Mouse (Mus musculus) erythroblast, embryonic 14.5 days (primary cell): ENCODE data around the gene Cflar. TPM values are rescaled to one million over a fixed set of nuclear protein-coding genes. Genes with fewer than 3 reads are reported as not detected.

Experiments used
- H3K27me3 ChIP-seq: 2 replicates; pipeline ENCODE4 v1.6.1; 2012; ENCODE audit warnings: inconsistent platforms; ENCODE audit not compliant: control insufficient read depth
- H3K36me3 ChIP-seq: 2 replicates; pipeline ENCODE4 v1.6.1; 2012; ENCODE audit warnings: mild to moderate bottlenecking, inconsistent platforms; ENCODE audit not compliant: control insufficient read depth
- H3K4me1 ChIP-seq: 2 replicates; pipeline ENCODE4 v1.6.1; 2012; ENCODE audit warnings: inconsistent platforms; ENCODE audit not compliant: control insufficient read depth
- H3K4me3 ChIP-seq: replicated peaks from 2 replicates; pipeline ENCODE3; 2012; ENCODE audit warnings: moderate library complexity, mild to moderate bottlenecking, inconsistent platforms
- H3K9me3 ChIP-seq: 2 replicates; pipeline ENCODE4 v1.6.1; 2012; ENCODE audit warnings: low read length, inconsistent platforms, mixed read lengths; ENCODE audit not compliant: control insufficient read depth
- GATA1 ChIP-seq: IDR thresholded peaks from 2 replicates; pipeline ENCODE4 v1.6.1; 2012; ENCODE audit warnings: low read length, inconsistent platforms, mixed read lengths
- TAL1 ChIP-seq: IDR thresholded peaks from 3 replicates; pipeline ENCODE4 v1.6.1; 2012; ENCODE audit warnings: low read length, inconsistent platforms, mixed read lengths
- polyA plus RNA-seq: library from polyadenylated mRNA; stranded (reverse); fragments of >175 nt; gene quantifications from 2 replicates; pipeline ENCODE4 v1.2.3, GENCODE M21; 2012

The Cflar gene
- polyA plus RNA-seq, 1 experiment: 0.04 TPM

- TF ChIP-seq TAL1 (no peak), GATA1 (no peak)
- Histone ChIP-seq H3K9me3 (no peaks in the 10 kb centered on the region), H3K27me3 (no peaks in the 10 kb centered on the region), H3K36me3 (peaks cover 16% of the 10 kb centered on the region), H3K4me1 (peaks cover 3% of the 10 kb centered on the region), H3K4me3 (no peak overlapping the region)
Measured at GRCm38 (mm10) chr1:58725095-58725494, 13.8 kb downstream of the Cflar start.

GRCm38 (mm10) chr1:58725767-58726166 lies 14.5 kb downstream of the Cflar start:
- Histone ChIP-seq H3K4me3 (no peak overlapping the region), H3K36me3 (peaks cover 18% of the 10 kb centered on the region), H3K4me1 (peaks cover 2% of the 10 kb centered on the region), H3K9me3 (no peaks in the 10 kb centered on the region), H3K27me3 (no peaks in the 10 kb centered on the region)
- TF ChIP-seq GATA1: no peak
- TF ChIP-seq TAL1: no peak

GRCm38 (mm10) chr1:58727019-58727746 lies 15.9 kb downstream of the Cflar start:
- H3K4me1 ChIP-seq: peaks cover 2% of the 10 kb centered on the region
- H3K27me3 ChIP-seq: no peaks in the 10 kb centered on the region
- H3K9me3 ChIP-seq: no peaks in the 10 kb centered on the region
- H3K36me3 ChIP-seq: peaks cover 27% of the 10 kb centered on the region
- no peak overlapping the region for H3K4me3 ChIP-seq
- TF ChIP-seq GATA1 (no peak), TAL1 (no peak)

DNA sequence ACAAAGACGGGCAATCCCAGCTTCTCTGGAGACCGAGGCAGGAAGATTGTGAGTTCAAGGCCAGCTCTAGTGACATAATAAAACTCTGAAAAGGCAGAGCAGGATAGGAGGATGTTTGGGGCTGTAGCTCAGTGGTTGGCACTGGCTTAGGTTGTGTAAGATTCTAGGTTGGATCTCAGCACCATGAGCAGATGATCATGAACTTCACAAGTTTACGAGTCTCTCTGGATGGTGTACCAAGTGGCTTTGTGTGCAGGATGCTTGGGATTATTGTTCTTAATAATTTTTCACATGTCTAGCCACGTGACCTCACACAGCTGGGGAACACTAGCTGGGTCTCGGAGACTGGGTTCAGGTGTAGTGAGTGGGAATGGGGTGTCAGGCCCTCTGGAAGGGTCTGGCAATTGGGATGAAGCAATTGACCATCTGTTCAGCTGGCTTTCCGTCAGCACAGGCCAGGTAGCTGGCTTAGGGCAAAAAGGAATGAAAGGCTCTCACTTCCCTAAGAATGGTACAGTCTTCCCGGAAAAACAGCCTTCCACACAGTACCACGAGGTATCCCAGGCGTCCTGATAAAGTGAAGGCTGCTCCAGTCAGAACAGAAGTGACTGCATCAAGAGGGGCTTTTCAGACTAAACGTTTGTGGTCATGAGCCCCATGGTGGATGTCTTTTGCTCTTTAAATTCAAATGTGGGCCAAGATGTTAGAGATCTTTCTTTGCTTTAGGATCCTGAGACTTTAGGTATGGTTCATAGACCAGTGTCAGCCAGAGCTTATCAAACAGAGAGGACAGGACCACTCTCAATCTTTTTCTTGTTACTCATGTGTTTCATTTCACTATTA lies 16.7 kb downstream of the Cflar start:
- no peak overlapping the region for H3K4me3 ChIP-seq
- peaks cover 2% of the 10 kb centered on the region for H3K4me1 ChIP-seq
- no peak for TF ChIP-seq GATA1
- no peak for TF ChIP-seq TAL1
- H3K27me3 ChIP-seq: no peaks in the 10 kb centered on the region
- H3K36me3 ChIP-seq: peaks cover 27% of the 10 kb centered on the region
- no peaks in the 10 kb centered on the region for H3K9me3 ChIP-seq

- TF ChIP-seq TAL1 (no peak), GATA1 (no peak)
- Histone ChIP-seq H3K27me3 (no peaks in the 10 kb centered on the region), H3K4me3 (no peak overlapping the region), H3K9me3 (no peaks in the 10 kb centered on the region), H3K36me3 (peaks cover 27% of the 10 kb centered on the region), H3K4me1 (peaks cover 2% of the 10 kb centered on the region)
Measured at GRCm38 (mm10) chr1:58728590-58728868, 17.2 kb downstream of the Cflar start.

GRCm38 (mm10) chr1:58733636-58734035 lies 22.3 kb downstream of the Cflar start:
- Histone ChIP-seq H3K9me3 (no peaks in the 10 kb centered on the region), H3K4me1 (no peaks in the 10 kb centered on the region), H3K4me3 (no peak overlapping the region), H3K36me3 (peaks cover 44% of the 10 kb centered on the region), H3K27me3 (no peaks in the 10 kb centered on the region)
- TF ChIP-seq GATA1 (no peak), TAL1 (no peak)

- no peak for TF ChIP-seq GATA1
- no peak for TF ChIP-seq TAL1
- no peaks in the 10 kb centered on the region for H3K4me1 ChIP-seq
Measured at GRCm38 (mm10) chr1:58734043-58734920, 23.0 kb downstream of the Cflar start.

DNA sequence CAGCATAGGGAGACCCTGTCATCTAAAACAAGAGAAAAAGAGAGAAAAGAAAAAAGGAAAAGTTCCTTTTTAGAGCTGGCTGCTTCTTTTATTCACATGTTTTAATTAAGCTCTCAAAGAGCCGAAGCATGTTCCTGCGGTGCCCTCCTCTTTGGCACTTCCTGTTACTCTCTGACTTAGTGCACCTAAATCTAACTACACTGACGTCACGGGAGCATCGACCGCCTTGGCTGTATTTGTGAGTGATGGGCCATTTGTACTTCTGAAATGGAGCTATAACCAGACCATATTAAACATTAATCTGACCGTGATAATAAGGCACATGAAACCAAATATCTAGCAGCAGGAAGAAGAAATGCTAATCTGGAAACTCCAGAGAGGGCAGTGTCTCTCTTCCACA lies 24.7 kb downstream of the Cflar start:
- peaks cover 41% of the 10 kb centered on the region for H3K36me3 ChIP-seq
- H3K9me3 ChIP-seq: no peaks in the 10 kb centered on the region
- H3K4me3 ChIP-seq: no peak overlapping the region
- no peaks in the 10 kb centered on the region for H3K4me1 ChIP-seq
- H3K27me3 ChIP-seq: no peaks in the 10 kb centered on the region
- no peak for TF ChIP-seq TAL1
- TF ChIP-seq GATA1: no peak

More at GRCm38 (mm10) chr1:58734043-58734920, 23.0 kb downstream of the Cflar start:
- Histone ChIP-seq H3K36me3 (peaks cover 42% of the 10 kb centered on the region), H3K27me3 (no peaks in the 10 kb centered on the region), H3K4me3 (no peak overlapping the region), H3K9me3 (no peaks in the 10 kb centered on the region)

- Histone ChIP-seq H3K4me3 (no peak overlapping the region), H3K9me3 (no peaks in the 10 kb centered on the region), H3K4me1 (no peaks in the 10 kb centered on the region), H3K27me3 (no peaks in the 10 kb centered on the region), H3K36me3 (peaks cover 44% of the 10 kb centered on the region)
- TF ChIP-seq TAL1 (no peak), GATA1 (no peak)
Measured at GRCm38 (mm10) chr1:58736968-58737367, 25.7 kb downstream of the Cflar start.
